Mouse (Mus musculus) adrenal gland, postnatal 10 days (tissue): ENCODE results near the gene Gm42791. TPM values are rescaled to one million over a fixed set of nuclear protein-coding genes. Genes with fewer than 3 reads are reported as not detected.

Experiments
- DNase-seq: peaks from one replicate; pipeline ENCODE4 v3.0.0; 2021; ENCODE audit warnings: mixed read lengths
- total RNA-seq, 2 experiments: library from RNA; stranded (reverse); gene quantifications; 2 replicates each; pipeline ENCODE4 v1.2.3; 2021

Gene Gm42791
- total RNA-seq, 2 experiments from 2014 or later, result 3.6 to 4.7 TPM

GRCm38 (mm10) chr5:148977698-148978457 is 17.1 kb downstream of the Gm42791 start:
- peak; percentile 51 for DNase-seq

DNA sequence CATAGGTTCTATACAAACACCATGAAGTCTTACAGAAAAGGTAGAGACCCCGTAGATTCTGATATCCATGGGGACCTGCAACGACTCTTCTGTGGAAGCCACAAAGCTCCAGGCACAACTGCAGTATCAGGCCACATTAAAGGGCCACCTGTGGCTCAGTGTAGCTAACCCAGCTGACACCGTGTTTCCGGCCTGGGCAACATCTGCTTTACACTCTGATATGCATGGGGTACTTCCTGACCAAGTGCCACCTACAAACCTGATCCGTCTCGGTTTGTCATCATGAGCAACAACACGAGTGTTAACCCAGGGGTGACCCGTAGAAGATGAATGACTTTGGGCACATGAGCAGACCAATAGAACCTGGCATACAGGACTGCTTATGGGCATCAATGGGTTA is 18.1 kb downstream of the Gm42791 start:
- no peak for DNase-seq

DNA sequence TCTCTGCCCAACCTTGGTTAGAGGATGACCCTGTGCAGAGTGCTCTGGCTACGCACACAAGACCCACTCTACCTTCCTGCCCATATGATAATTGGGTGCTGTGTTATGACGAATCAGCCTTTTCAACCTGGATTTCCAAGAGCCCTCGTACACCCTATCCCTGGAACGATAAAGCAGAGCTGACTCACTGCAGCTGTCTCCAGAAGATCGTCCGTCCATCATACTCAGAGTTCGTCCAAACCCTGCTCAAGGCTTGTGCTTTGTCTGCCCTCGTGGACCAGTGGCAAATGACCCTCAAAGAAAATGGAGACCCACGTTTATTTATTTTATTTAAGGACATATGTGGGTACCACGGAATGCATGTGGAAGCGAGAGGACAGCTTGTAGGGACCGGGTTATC is 19.9 kb downstream of the Gm42791 start:
- no peak for DNase-seq

- DNase-seq, result peak; percentile 87
These were observed 21.8 kb downstream of the Gm42791 start for GRCm38 (mm10) chr5:148973019-148973668.

DNA sequence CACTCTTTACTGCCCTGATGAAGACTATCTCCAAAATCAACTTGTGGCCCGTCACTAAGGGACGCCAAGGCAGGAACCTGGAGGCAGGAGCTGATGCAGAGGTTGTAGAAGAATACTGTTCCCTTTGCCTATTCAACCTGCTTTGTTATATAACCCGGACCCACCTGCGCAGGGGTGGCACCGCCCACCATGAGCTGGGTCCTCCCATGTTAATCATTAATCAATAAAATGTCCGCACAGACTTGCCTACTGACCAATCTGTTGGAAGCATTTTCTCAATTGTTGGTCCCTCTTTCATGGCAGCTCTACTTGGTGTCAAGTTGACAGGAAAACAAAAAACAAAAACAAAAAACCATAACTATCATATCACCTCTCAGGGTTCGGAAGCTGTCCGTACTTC is 22.8 kb downstream of the Gm42791 start:
- no peak for DNase-seq

DNA sequence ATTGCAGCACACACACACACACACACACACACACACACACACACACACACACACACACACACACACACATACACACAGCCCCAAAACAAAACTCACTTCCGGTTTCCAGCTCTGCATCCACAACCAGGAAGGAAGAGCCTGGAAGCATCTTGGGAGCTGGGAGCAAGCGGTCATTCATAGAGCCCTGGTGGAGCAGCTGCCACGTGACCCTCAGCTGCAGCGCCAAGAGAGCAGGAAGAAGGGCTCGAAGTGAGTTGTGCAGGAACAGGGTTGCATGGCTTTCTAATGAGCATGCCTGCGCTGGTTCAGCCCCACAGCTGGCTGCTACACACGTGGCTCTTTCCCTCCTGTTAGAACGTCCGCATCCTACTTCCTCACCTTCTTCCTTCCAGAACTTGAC is 25.3 kb downstream of the Gm42791 start:
- DNase-seq, result peak; percentile 47

- DNase-seq, result no peak
These were observed 25.9 kb downstream of the Gm42791 start for GRCm38 (mm10) chr5:148968958-148969576.

- DNase-seq, result no peak
These were observed 26.8 kb downstream of the Gm42791 start for GRCm38 (mm10) chr5:148968179-148968578.

GRCm38 (mm10) chr5:148966395-148966794 is 28.6 kb downstream of the Gm42791 start:
- no peak for DNase-seq

DNA sequence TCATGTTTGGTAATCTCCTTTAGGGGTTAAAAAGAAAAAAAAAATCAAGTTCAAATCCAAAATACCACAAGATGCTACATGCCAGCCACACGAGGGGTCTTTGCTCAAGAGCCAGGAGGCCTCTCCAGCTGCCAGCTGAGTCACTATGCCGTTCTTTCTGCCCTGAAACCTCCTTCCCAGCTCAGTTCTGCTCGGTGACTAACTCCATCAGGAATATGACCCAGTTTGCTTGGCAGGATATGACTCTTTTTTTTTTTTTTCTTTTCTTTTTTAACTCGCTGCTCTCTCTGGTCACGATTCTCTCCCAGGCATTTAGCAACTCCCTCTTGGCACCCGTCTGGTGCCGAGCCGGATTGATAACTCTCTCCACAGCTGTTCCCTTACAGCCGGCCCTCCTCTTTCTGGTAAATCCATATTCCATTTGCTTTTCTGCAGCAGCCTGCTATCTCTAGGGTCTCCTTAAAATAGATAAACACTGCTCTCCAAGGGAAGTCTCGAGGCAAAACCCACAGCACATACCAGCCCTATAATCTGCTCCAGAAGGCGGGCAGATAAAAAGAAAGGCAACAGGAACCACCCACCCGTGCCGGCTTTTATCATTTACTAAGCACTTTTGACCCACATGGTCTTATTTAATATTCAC is 29.1 kb downstream of the Gm42791 start:
- peak; percentile 78 for DNase-seq

GRCm38 (mm10) chr5:148965089-148965591 is 29.8 kb downstream of the Gm42791 start:
- DNase-seq, result no peak

- no peak for DNase-seq
These were observed 30.7 kb downstream of the Gm42791 start for GRCm38 (mm10) chr5:148964251-148964650.

- no peak for DNase-seq
These were observed 34.7 kb downstream of the Gm42791 start for GRCm38 (mm10) chr5:148960211-148960610.

DNA sequence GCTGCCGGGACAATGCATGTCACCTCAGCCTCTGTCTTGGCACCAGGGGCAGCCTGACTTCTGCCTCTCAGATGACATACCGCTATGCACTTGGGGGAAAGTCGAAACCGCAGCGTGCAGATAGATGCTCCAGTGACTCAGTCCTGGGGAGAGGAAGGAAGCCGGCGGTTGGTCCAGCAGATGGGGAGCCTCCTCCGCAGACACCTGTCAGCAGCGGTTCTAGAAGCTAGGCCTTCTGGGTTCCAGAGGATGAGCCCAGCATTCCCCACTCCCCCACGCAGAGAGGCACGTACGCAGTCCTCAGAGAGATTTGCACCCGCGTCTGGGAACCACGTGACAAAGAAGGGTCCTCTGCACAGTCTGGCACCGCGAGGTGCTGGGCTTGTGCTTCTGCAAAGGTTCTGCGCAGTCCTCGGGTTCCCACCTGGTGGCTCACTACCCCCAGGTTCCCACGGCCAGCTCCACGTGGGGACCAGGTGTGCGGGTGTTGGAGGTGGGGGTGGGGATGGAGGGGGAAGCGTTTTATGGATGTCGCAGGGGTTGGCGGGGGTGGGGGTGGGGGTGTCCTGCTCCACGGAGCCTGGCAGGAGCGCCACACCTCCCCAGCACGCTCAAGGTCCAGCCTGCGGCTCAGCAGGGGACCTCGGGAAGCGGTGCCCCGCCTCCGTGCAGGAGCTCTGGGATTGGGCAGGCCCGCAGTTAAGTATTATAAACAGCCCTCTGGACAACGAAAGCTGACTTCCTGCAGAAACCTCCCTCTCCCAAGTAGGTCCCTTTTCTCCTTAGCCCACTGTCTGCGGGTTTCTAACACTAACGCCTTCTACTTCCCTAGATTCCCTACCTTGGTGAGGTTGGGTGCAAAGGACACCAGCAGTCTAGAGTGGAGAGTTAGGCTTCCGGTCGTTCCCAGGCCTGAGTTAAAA is 35.6 kb downstream of the Gm42791 start:
- peak; percentile 85 for DNase-seq

DNA sequence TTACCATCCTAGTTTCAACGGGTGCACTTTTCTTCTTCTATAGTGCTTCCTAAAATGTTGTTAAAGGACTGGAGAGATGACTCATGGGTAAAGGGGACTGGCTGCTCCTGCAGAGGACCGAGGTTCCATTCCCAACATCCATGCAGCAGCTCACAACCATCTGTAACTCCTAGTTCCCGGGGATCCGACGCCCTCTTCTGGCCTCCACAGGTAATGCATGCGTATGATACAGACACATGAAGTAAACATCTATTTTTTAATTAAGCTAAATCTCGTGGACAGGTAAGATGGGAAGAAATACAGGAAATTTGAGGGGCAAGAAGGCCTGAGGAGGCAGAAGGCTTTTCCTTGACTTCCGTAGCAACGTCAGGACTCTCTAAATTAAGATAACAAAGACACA is 36.6 kb downstream of the Gm42791 start:
- DNase-seq, result no peak

DNA sequence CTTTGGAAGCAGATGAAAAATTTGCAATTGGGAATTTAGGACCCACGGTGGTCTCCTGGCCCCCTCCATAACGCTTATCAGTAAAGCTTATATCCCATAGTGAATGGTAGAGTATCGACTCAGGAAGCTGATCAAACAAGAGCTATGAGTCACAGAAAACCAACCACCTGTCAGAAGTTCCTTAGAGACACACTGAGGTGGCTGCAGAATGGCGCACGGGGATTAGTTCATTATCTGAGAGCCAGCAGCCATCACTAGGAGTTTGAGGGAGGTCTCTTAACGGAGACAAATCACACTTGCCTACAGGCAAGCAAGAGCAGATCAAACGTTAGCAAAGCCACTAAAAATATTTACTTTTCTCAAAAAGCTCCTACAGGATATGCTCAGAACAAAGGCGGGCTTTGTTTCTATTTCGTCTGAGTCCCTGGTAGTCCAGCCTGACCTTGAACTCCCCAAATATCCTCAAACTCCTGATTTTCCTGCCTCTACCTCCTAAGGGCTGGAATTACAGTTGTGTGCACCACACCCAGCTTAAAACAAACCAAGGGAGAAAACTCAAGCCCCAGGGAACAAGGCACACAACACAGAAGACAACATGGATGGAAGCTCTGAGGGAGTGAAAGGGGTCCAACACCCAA is 37.9 kb downstream of the Gm42791 start:
- DNase-seq, result no peak

DNA sequence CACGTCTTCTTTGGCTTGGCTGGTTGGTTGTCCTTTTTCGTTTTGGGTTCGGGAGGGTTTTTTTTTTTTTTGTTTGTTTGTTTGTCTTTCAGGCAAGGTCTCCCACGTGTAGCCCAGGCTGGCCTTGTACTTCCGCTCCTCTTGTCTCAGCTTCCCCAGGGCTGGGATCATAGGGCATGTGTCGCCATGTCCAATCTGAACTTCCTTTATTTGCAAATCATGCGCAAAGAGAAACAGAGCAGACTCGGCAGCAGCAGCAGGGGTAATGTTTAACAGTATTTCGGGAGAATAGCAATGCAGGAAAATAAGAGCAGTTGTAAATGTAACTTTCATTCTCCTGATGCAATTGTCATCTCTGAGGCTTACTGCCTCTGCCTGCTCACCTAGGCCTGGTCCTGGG is 38.9 kb downstream of the Gm42791 start:
- DNase-seq, result no peak

DNA sequence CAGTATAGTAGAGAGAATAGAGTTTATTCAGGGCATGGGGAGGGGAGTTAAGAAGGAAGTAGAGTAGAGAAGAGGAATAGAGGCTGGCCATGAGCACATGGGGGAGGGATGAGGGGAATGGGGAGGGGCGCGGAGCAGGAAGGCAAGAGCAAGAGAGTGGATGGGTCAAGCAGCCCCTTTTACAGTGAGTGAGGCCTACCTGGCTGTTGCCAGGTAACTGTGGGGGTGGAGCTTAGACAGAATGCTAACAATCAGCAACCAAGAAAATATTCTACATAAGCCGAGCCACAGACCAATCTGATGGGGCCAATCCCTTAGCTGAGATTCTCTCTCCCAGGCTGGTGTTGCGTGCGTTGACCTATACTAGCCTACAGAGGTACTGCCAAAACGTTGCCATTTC is 39.4 kb downstream of the Gm42791 start:
- DNase-seq, result no peak

GRCm38 (mm10) chr5:148954314-148955060 is 40.5 kb downstream of the Gm42791 start:
- DNase-seq, result peak; percentile 39

DNA sequence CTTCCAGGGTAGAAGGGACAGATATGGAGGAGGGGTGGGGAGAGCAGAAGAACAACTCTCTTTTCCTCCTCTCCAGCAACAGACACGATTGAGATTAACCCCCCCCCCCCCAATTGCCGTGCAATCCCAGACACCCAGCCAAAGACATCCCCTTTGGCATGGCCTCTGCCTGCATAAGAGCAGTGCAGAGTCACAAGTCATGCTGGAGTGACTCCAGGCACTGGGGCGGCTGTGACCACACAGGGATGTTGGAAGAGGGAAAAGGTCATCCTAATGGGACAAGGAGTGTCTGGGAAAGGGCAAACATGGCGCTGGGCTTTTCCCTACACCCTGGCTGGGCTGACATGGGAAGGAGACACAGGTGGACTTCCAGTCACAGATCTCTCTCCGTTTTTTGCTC is 41.8 kb downstream of the Gm42791 start:
- DNase-seq, result peak; percentile 80
